Mouse (Mus musculus) ovary, adult 18-20 months (tissue): ENCODE measurements at regions not wholly inside any gene's neighbourhood (a gene's known extent, or its start where the extent isn't known, plus 50 kb on each side); places are given as distances from the start of the nearest gene placed in this dataset.

Experiments used
- DNase-seq: peaks from one replicate; pipeline ENCODE4 v3.0.0; 2022; ENCODE audit warnings: low spot score, mixed read lengths

DNA sequence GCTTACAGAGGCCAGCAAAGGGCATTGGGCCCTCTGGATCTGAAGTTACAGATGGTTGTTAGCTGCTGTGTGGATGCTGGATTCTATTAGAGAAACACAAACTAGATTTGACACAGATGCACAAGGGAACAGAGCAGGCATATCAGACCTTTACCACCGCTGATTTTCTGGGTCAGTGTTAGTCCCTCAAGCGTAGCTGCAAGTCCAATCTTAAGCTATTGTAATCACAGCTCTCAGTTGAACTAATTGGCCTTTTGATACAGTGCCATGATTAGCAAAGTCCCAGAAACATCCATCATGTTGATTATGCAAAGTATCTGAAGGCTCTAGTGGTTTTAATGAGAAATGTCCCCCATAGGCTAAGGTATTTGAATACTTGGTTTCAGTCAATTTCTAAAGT, 54.2 kb upstream of the Plppr5 start:
- no peak for DNase-seq

DNA sequence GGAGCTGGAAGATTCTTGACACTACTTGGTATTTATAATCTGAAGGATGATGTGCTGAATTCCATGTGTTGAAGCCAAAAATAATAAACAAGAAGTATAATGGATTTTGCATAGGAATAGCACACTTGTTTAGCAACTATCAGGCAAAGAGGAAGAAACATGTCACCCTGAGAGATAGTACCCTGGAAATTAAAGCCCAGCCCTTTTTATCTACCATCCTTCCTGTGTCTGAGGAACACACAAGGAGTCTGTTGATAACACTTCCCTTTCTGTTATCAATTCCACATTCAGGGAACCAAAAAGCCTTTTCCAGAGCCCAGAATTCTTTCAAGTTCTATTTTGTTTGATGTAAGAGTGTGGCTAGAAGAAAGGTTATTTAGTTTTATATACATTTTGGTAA, 66.5 kb upstream of the Plppr5 start:
- DNase-seq: no peak

DNA sequence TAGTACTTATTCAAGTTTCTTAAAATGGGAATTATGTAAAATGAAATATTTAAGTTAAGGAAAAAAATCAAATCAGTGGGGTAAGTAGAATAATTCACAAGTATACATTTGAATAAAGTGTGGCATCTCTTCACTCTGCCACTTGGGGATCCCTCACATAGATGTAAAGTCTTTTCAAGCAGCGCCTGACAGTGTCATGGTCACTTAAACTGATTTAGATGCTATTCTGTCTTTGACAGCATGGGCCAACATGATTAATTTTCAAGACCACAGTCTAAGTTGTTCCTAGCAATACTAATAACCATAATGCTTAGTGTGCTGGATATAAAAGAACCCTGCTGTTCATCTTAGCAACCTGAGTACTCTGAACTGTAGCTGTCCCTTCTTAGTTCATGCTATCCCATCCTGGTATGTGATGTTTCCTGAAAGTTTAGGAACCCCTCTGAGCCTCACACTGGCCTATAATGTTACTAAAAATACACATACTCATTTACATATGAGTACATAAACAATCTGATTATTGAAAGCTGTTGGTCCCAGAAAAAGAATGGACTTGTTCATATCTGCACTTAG, 68.4 kb upstream of the Plppr5 start:
- no peak for DNase-seq

DNA sequence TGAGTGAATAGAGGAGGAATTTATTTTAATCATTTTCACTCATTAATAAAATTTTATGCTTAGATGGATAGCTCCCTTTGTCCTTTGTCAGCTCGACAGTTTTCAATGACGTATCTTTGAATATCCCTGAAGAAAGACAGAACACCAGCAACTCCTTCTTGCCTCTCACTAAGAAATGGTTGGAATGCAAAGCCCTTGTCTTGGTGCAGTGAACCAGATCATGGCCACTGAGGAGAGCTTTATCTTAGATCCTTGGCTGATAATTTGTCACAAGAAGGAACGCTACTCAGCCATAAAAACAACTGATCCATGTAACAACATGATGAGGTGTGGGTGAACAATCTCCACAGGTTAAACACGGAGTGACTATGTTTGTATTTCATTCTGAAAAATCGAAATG, 73.5 kb upstream of the Plppr5 start:
- DNase-seq: no peak

DNA sequence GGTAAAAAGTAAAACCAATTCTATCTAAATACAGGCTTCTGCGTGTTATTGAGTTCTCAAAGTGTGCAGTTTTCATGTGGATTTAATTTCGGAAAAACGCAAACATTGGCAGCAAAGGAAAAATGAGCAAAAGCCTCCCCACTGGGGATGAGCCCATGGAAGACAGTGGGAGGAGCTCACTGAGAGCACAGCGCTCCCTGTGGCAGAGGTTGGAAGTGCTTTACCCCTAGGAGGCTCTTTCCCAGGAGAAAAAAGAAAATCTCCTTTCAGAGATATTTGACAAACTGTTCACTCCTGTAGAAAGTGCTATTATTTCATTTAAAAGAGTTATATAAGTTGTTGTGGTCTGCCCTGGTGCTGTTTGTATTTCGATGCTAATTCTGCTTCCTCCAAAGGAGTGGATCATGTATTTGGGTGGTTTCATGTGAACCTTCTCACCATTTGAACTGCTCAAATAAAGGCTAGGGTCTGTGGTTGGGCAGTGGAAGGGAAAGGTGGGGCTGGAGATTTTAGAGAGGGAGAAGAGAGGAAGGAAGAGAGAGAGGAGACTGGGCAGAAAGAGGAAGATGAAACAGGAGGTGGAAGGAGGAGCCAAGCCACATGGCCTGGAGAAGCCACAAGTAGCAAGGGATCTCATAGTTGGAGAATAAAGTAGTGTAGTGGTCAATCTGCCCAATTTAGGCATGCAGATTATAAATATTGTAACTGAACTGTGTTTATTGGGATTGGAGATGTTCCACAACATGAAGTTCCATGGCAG, 76.3 kb upstream of the Plppr5 start:
- no peak for DNase-seq

DNA sequence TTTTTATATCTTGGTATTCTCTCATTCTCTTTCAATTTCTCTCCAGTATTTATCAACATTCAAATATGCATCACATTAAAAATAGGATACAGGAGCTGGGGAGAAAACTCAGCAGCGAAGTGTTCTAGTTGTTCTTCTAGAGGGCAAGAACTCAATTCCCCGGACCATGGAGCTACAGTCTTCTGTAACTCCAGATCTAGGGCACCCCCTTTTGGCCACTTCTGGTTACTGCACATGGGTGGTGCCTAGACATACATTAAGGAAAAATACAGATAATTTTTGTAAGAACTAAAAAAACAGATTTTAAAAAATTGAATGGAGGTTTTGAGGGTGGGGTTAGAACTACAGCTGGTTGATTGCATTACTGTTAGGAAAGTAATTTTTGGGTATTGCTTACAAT, 80.5 kb upstream of the Plppr5 start:
- DNase-seq: no peak

DNA sequence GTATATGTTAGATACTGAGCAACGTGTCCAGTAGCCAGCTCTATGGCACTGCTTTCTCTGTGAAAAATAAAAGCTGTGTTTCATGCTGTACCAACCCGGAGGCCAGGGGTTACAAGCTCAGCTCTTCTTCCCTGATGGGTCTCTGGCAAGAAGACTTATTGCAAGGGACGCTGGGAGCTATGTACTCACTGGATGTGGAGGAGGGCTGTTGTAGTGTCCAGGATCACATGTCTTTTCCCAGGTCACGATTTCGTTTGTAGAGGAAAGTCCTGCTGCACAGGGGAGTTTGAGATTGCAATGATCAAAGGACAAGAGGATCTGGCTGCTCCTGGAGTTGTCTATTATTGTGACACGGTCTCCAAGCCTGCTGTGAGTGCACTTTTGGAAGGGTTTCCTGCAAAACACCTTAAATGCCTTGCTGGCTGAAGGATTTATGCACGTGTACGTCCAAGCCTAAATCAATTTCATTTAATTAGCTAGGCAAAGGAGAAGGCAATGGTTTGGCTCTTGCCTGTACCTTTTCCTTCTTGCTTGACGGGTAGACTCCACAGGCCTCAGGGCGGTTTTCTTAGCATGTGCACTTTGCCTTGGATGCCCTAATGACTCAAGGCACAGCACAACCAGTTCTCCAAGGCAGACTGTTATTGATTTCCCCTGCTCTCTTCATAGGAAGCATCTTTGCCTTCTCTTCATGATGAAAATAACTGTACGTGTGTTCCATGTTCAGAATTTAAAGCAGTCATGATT, 87.2 kb upstream of the Plppr5 start:
- DNase-seq: no peak

DNA sequence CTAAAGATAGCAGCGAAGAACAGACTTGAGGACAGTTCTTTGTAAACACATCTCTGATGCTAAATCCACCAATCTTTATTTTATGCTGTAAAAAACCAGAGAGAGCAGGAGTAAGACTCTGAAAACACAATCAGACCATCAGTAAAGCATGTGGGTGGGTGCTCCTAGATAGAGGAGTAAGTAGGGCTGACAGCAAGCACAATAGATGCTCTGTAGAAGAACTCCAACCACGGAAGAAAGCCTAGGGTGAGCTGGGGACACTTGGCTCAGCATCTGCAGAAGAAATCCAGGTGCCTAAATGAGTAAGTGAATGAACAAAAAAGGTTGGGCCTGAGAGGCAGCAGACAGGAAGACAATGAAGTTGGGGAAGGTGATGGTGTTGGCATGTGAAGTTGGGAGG, 88.3 kb upstream of the Plppr5 start:
- DNase-seq: no peak

DNA sequence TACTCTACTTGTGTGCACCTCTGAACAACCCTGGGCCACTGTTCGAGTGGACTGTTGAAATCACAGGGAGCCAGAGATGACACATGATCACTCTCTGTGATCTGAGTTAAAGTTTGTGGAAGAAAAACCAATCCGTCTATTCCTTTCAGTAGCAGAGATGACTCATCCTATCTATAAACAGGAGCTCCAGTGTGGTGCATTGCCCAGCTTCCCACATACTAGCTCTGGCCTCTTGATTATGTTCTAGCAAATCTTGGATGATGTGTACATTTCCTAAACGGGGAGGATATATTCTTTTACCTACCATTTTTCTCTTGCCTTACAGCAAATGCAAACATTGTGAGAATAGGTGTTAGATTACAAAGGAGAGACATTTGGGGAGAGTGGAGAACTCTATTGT, 94.5 kb upstream of the Plppr5 start:
- no peak for DNase-seq

DNA sequence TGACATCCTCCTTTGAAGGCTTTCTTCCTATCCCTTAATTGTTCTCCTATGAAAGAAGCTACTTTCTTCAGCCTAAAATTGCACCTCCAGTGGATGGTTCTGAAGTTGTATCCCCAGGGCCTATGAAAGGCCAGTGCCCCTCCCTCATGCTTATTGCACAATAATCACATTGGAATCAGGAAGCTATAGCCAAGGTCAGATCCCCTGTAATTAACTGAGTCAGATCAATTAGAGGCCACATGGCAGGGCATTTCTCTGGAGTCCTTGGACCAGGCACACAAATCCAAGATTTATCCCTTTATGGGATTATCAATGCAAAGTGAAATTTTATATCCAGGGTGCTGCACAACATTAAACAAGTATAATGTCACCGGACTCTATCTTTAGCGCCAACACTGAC, 98.8 kb upstream of the Plppr4 start:
- DNase-seq: no peak

DNA sequence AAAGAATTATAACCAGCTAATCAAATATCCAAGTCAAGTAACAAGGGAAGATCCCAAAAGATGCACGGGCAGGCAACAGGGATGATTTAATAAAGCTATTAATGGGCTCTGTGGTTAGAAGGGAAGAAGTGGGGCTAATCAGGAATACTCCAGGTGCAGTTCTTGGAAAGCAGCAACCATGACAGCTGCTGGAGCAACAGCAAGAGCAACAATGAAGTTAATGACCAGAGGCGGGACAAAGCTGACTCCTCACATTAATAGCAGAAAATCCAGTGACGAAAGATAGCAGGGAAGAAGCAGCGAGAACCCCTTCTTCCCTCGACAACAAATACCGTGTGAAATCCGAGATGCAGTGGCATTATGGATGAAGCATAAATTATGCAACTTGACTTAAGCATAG, 89.9 kb upstream of the Plppr4 start:
- DNase-seq: no peak

DNA sequence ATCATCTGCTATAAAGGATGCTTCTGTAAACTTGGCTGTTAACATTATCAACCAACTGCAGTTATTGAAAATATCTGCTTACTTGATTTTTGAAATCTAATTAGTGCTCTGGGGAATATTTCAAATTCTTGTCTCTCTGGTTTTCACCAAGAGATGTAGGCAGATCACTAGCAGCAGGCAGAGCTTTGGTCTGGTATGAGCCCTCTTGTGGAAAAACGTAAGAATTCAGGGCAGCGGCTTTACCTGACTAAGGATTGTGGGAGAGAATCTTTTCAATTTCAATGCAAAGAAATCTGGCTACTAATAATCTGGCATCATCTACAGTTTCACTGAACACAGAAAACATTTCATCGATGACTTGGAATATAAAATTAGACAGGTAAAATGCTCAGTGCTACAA, 81.2 kb upstream of the Plppr4 start:
- no peak for DNase-seq

DNA sequence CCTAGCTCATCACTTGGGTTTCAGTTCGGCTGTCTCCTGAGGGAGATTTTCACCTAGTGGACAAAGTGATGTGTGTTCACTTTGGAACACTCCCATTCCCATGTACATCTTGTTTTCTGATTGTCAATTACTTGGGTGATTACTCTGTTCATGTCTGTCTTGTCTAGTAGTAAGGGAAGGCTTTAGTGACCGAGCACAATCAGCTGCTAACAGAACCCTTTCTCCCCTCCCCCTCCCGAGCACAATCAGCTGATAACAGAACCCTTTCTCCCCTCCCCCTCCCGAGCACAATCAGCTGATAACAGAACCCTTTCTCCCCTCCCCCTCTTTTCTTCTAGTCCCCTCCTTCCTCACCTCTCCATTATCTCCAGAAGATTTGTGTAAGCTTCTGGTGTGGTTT, 79.6 kb upstream of the Plppr4 start:
- DNase-seq: no peak

DNA sequence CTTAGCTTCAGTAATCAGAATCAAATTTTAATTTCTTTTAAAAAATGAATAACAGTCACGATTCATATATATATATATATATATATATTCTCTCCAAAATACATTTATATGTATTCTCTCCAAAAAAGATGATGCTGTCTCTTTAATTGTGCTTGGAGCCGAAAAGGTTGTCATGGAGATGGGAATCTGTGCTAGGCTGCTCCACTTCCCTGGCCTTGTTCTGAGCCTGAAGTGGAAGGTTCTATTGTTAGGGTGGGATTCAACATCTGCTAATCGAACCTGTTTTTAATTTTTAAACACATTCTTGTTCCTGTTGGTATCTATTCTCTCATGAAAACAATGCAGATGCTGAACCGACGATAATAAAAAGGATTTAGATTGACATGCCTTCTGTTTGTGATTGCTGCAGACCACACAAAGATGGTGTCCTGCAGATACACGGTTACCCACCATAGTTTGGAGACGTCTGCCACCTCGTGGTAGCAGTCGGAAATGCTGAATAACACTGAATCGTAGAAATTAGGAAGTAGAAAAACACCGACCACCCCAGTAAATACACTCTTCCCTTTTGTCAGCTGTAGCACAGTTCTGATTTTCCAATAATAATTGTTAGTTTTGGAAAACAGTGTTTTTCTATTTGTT, 77.9 kb upstream of the Plppr4 start:
- DNase-seq: peak; percentile 8

DNA sequence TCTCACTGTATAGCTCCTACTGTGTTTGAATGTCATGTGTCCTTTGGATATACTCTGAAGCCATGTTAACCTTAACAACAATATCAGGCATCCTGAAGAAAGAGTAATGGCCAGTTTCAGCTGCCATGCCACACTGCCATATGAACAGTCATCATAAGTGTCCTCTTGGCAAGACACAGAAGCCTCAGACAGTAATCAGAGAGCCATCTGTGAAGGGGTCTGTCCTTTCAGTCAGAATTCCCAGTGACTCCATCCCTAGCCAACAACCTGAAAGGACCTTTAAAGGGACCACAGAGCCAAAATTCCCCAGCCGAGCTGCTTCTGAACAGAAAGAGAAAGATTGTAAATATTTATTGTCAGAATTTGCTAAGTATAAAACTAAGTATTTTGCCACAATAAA, 63.9 kb upstream of the Plppr4 start:
- no peak for DNase-seq

DNA sequence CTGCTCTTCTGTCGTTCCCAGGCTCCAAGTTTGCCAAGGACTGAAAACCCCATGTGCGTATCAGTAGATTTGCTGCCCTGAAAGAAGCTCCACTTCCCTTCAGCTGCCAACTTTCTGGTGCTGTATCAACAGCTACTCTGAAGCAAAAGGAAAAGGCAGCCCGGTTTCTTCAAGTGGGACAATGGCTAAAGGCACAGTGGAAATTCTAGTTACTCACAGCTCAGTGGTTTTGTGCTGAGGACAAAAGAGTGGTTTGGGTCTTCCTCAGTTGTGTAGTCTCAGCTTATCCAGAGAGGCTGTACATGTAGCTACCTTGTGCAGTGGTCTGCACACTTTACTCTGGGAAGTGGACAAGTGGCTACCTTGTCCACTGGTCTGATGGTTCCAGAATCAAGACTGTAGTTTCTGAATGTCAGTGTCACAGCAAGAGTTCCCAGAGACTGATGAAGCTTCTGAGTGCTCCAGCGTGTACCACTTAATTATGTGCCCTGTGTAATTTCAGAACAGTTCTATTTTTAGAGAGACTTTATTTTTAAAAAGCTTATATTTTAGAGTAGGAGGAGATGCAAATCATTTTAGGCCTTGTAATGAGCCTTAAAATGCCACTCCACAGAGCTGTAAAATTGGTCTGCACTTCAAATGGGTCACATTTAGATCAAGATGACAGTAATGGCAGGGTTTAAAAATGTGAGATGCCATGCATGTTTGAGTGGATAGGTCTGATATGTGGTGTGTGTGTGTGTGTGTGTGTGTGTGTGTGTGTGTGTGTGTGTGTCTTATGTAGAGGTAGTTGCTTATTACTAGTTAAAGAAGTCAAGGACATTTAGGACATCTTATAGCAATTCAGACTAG, 52.4 kb upstream of the Plppr4 start:
- DNase-seq: no peak
